Mouse (Mus musculus): ENCODE data around the gene Hilpda.

Hilpda gene

GRCm38 (mm10) chr6:29272312-29273072, at the start of gene Hilpda:
Hilpda (plus strand) TSS chr6:29272488.
- DNase-seq, result peak; percentile 91 to 94

GRCm38 (mm10) chr6:29229265-29229913, 42.9 kb upstream of the Hilpda start:
- no peak for DNase-seq

- DNase-seq, result no peak
These were observed 41.9 kb upstream of the Hilpda start for GRCm38 (mm10) chr6:29230386-29230785.

- no peak for DNase-seq
These were observed 40.5 kb upstream of the Hilpda start for GRCm38 (mm10) chr6:29231799-29232198.

- DNase-seq, result no peak
These were observed 40.0 kb upstream of the Hilpda start for GRCm38 (mm10) chr6:29232321-29232720.

- DNase-seq, result no peak
These were observed 38.6 kb upstream of the Hilpda start for GRCm38 (mm10) chr6:29233710-29234109.

- DNase-seq, result peak in 1 of 2 experiments; percentile 36
These were observed 38.0 kb upstream of the Hilpda start for GRCm38 (mm10) chr6:29234272-29234671.

GRCm38 (mm10) chr6:29240806-29241205, 31.5 kb upstream of the Hilpda start:
- peak; percentile 68 to 79 for DNase-seq

GRCm38 (mm10) chr6:29241697-29242096, 30.6 kb upstream of the Hilpda start:
- DNase-seq, result no peak

GRCm38 (mm10) chr6:29242265-29242664, 30.0 kb upstream of the Hilpda start:
- no peak for DNase-seq

GRCm38 (mm10) chr6:29245272-29246120, 26.8 kb upstream of the Hilpda start:
- no peak for DNase-seq

- DNase-seq, result no peak
These were observed 26.1 kb upstream of the Hilpda start for GRCm38 (mm10) chr6:29246183-29246582.

- no peak for DNase-seq
These were observed 25.7 kb upstream of the Hilpda start for GRCm38 (mm10) chr6:29246585-29246984.

- no peak for DNase-seq
These were observed 25.2 kb upstream of the Hilpda start for GRCm38 (mm10) chr6:29247072-29247471.

GRCm38 (mm10) chr6:29259418-29259817, 12.9 kb upstream of the Hilpda start:
- no peak for DNase-seq

- peak in 1 of 2 experiments; percentile 19 for DNase-seq
These were observed 10.5 kb upstream of the Hilpda start for GRCm38 (mm10) chr6:29261831-29262230.

- peak; percentile 87 to 90 for DNase-seq
These were observed 8.4 kb upstream of the Hilpda start for GRCm38 (mm10) chr6:29263650-29264455.

- DNase-seq, result no peak
These were observed 7.9 kb upstream of the Hilpda start for GRCm38 (mm10) chr6:29264456-29264781.

- no peak for DNase-seq
These were observed 5.4 kb upstream of the Hilpda start for GRCm38 (mm10) chr6:29266936-29267335.

- DNase-seq, result no peak
These were observed 3.2 kb upstream of the Hilpda start for GRCm38 (mm10) chr6:29269006-29269668.

- no peak for DNase-seq
These were observed 1.3 kb upstream of the Hilpda start for GRCm38 (mm10) chr6:29270961-29271360.

GRCm38 (mm10) chr6:29276746-29277145, 4.5 kb downstream of the Hilpda start:
- DNase-seq, result no peak

Measured in cerebellum, postnatal 10 days (tissue).